Mouse (Mus musculus): ENCODE data around the gene Hist1h2bc. TPM values are rescaled to one million over a fixed set of nuclear protein-coding genes. Genes with fewer than 3 reads are reported as not detected.
"Not testable (repeated sequence)": the region's sequence is repeated elsewhere in the genome, so short reads cannot be mapped to it uniquely, and the experiment has no call there.

The Hist1h2bc gene
- 55.6 and 62.4 TPM in 2 replicates for polyA plus RNA-seq (2011; ENCODE audit: insufficient read length, low read depth, missing spikeins)

DNA sequence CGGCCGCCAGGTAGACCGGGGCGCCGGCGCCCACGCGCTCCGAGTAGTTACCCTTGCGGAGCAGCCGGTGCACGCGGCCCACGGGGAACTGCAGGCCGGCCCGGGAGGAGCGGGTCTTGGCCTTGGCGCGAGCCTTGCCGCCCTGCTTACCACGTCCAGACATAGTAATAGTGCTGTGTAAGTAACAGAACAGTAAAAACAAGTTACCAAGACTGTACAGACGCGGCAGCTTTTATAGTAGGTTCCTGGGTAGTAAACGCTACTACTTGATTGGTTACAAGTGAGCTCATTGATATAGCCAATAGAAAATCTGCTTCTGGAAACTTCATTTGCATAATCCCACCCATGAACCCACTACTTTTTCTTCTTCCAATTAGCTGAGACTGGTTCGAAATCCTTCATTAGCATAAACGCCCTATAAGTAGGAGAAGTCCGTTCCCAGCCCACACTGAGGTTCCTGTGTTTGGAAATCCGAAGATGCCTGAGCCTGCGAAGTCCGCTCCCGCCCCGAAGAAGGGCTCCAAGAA, at the start of gene Hist1h2bc, which contains the start of gene Hist1h2ac:
Hist1h2bc (plus strand) TSS at position 445 of the 527 bp plus-strand sequence.
Hist1h2ac (minus strand) TSS at position 194 of the 527 bp plus-strand sequence.
- peaks cover 2% of the 10 kb centered on the region; the same call in 1 of the 2 replicates for H3K4me1 ChIP-seq (ENCODE audit: control insufficient read depth, insufficient read depth, low read length)
- H3K27ac ChIP-seq (ENCODE audit: insufficient read depth, low read length) = peak within 1 kb of the TSS; percentile 98
- TF ChIP-seq POLR2A (IDR thresholded peaks at IDR 0.05; ENCODE audit: low read depth, low read length) (peak; percentile 58), CTCF (IDR thresholded peaks at IDR 0.05; ENCODE audit: borderline replicate concordance, insufficient read depth, low read length) (no peak)
- H3K4me3 ChIP-seq (ENCODE audit: insufficient read depth, low read length) = peak within 1 kb of the TSS; percentile 95

DNA sequence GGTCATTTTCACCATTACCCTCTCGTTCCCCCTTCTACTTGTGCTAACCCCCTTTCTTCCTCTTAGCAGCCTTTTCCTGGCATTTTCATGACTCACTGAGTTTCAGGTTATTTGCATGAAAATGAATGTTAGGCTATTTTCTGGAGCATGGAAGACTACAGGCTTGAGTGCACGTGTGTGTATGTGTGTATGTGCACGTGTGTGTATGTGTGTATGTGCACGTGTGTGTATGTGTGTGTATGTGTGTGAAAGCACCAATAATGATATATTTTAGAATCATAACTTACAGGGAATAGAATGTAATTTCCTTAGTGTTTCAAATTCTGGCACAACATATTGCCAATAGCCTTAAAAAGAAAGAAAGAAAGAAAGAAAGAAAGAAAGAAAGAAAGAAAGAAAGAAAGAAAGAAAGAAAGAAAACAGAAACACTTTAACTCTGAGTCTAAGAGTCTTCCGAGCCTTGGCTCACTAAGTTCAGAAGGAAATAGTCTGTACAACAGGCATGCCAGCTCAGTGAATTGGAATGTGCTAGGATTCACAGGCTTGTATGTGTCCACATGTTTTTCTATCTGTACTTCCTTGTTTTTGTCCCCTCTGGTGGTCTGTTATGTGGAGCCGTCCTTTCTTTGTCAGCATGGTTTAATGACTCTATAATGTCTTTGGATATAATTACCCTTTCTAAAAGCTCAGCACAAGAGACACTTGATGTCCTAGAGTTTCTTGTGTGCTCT, 24.2 kb upstream of the Hist1h2bc start:
- Histone ChIP-seq H3K27ac (ENCODE audit: insufficient read depth, low read length) (peak overlapping the region; percentile 89), H3K4me1 (ENCODE audit: control insufficient read depth, insufficient read depth, low read length) (peaks cover 9% of the 10 kb centered on the region), H3K4me3 (ENCODE audit: insufficient read depth, low read length) (no peak overlapping the region)
- TF ChIP-seq POLR2A (IDR thresholded peaks at IDR 0.05; ENCODE audit: low read depth, low read length) (0 out of 2 replicates have a peak, but pooled peaks have one; percentile 13), CTCF (IDR thresholded peaks at IDR 0.05; ENCODE audit: borderline replicate concordance, insufficient read depth, low read length) (no peak)

DNA sequence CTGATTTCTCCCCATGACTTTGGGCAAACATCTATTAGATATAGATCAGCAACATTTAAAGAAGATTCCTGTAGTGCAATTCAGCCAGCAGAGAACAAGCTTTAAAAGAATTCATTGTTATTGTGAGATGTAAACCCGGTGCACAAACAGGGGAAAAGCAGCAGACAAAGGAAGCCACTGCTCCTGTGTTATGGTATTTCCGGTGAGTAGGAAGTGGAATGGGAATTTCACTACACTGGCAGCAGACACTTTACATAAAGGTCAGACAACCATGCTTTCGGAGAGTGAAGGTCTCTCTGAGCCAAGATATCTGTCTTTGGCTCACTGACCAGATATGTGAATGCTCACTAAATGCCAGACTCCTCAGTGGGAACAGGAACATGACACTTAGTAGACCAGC, 21.5 kb upstream of the Hist1h2bc start:
- Histone ChIP-seq H3K27ac (ENCODE audit: insufficient read depth, low read length) (no peak overlapping the region), H3K4me1 (ENCODE audit: control insufficient read depth, insufficient read depth, low read length) (peaks cover 9% of the 10 kb centered on the region), H3K4me3 (ENCODE audit: insufficient read depth, low read length) (no peak overlapping the region)
- TF ChIP-seq POLR2A (IDR thresholded peaks at IDR 0.05; ENCODE audit: low read depth, low read length) = no peak
- no peak for TF ChIP-seq CTCF (IDR thresholded peaks at IDR 0.05; ENCODE audit: borderline replicate concordance, insufficient read depth, low read length)

DNA sequence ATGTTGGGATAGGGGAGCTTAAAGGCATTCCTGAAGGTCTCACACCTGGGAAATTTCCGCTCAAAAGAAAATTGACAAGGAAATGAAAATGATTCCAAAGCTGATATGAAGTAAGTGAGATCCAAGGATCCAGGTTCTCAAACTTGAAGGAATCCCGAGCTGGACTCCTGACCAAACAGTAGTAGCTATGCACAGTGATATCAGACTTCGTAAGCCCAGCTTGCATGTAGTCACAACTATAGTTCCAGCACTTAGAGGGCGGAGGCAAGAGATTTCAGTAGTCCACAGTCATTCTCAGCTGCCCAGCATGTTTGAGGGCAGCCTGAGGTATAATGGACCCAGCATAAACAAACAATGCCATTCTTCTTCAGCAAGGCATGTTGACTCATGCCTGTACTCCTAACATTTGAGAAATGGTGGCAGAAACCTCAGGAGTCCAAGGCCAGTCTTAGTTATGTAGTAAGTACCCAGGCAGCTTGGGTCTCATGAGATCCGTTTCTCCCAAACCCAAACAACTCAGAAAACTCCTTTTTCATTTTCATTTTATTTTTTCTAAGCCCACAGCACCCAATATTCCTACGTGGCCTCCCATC, 1.9 kb upstream of the Hist1h2bc start:
- no peak for TF ChIP-seq POLR2A (IDR thresholded peaks at IDR 0.05; ENCODE audit: low read depth, low read length)
- no peak for TF ChIP-seq CTCF (IDR thresholded peaks at IDR 0.05; ENCODE audit: borderline replicate concordance, insufficient read depth, low read length)
- H3K27ac ChIP-seq (ENCODE audit: insufficient read depth, low read length) = peak overlapping the region; percentile 70
- no peak overlapping the region for H3K4me3 ChIP-seq (ENCODE audit: insufficient read depth, low read length)
- H3K4me1 ChIP-seq (ENCODE audit: control insufficient read depth, insufficient read depth, low read length) = peaks cover 2% of the 10 kb centered on the region; the same call in 1 of the 2 replicates

DNA sequence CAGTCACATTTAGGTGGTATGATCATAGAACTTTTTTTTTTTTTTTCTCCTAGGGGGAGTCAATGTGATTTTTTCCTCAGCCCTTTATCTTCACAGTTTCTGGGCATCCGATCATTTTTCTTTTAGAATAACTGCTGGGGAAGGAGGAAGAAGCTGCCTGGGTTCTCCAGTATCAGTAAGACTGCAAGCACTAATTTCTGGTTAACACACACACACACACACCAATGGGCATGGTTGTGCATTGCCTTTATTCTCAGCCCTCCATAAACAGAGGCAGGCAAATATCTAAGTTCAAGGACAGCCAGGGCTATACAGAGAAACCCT, 1.4 kb upstream of the Hist1h2bc start:
- TF ChIP-seq CTCF (IDR thresholded peaks at IDR 0.05; ENCODE audit: borderline replicate concordance, insufficient read depth, low read length) (no peak), POLR2A (IDR thresholded peaks at IDR 0.05; ENCODE audit: low read depth, low read length) (no peak; the same call in 1 of the 2 replicates)
- Histone ChIP-seq H3K27ac (ENCODE audit: insufficient read depth, low read length) (peak overlapping the region; percentile 70), H3K4me1 (ENCODE audit: control insufficient read depth, insufficient read depth, low read length) (peaks cover 2% of the 10 kb centered on the region; the same call in 1 of the 2 replicates), H3K4me3 (ENCODE audit: insufficient read depth, low read length) (peak overlapping the region; percentile 49)

DNA sequence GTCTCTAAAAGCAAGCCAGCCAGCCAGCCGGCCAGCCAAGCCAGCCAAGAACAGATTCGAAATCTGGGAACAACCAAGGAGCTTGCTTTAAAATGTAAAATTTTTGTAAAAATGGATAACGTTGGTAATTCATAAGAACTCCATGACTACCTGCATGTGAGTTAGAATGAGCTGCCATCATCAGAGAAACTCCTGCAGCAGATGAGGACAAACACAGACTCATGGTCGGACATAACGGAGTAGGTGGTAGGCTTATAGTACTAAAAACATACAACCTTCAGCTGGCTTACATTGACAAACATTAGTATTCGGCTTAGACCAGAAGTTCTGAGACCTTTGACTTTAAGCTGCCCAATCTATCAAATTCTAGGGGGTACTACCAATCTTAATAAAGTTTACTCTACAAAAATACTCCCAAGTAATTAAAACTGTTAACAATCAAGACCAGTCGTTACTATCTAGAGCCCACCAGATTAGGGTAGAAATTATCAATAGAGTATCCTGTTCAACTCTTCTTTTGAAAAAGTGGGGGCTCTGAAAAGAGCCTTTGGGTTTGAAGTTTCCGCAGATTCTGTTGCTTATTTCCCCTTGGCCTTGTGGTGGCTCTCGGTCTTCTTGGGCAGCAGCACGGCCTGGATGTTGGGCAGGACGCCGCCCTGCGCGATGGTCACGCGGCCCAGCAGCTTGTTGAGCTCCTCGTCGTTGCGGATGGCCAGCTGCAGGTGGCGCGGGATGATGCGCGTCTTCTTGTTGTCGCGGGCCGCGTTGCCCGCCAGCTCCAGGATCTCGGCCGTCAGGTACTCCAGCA, 848 bp upstream of the Hist1h2bc start:
- peak overlapping the region; percentile 70 for H3K27ac ChIP-seq (ENCODE audit: insufficient read depth, low read length)
- H3K4me3 ChIP-seq (ENCODE audit: insufficient read depth, low read length) = peak overlapping the region; percentile 51
- peak; percentile 72 for TF ChIP-seq POLR2A (IDR thresholded peaks at IDR 0.05; ENCODE audit: low read depth, low read length)
- H3K4me1 ChIP-seq (ENCODE audit: control insufficient read depth, insufficient read depth, low read length) = not testable (repeated sequence)

DNA sequence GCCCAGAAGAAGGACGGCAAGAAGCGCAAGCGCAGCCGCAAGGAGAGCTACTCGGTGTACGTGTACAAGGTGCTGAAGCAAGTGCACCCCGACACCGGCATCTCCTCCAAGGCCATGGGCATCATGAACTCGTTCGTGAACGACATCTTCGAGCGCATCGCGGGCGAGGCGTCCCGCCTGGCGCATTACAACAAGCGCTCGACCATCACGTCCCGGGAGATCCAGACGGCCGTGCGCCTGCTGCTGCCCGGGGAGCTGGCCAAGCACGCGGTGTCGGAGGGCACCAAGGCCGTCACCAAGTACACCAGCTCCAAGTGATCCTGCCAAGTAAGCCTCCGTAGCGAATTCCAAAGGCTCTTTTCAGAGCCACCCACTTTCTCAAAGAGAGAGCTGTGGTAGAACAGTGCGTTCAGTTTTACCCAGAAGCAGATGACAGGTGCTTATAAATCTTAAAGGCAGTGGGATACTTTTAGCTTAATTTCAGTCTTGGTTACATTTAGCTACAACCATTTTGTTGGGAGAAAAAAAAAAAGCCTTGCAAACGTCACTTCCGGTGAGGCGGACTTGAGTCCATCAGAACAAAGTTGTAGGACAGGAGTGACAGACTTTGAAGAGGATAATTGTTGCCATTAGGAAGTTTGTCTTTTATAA, 421 bp downstream of the Hist1h2bc start:
- Histone ChIP-seq H3K27ac (ENCODE audit: insufficient read depth, low read length) (peak overlapping the region; percentile 98), H3K4me3 (ENCODE audit: insufficient read depth, low read length) (peak overlapping the region; percentile 95)
- H3K4me1 ChIP-seq (ENCODE audit: control insufficient read depth, insufficient read depth, low read length) = not testable (repeated sequence)
- peak; percentile 71 for TF ChIP-seq POLR2A (IDR thresholded peaks at IDR 0.05; ENCODE audit: low read depth, low read length)

DNA sequence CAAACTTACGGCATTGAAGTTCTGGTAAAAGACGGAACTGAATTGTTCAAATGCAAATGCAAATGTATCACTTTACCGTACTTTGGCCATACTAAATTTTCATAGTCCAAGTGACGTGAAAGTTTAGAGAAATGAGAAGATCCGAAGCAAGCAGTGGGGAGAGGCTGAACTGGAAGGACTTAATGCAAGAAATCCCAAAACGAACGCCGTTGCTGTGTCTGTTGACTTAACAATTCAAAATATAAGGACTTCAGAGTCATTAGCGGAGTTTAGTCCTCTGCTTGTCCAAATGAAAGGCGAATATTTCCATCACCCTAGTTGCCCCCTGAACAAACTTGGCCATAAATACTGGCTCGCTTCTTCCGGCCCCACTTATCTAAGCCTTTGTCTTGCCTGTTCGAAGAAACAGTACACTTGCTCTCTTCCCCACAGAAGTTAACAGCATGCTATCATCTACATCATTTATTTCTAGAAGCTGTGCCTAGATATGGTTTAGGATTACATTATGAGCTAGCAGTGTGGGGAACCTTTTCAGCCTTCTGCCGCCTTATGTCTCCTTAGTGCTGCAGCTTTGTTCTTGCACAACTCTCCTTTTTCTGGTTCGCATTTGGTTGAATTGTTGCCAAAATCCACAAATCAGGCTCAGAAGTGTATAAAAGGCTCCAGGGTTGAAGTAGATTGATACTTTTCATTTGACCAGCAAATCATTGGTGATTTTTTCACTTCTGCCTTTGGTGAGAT, 1.3 kb downstream of the Hist1h2bc start:
- H3K27ac ChIP-seq (ENCODE audit: insufficient read depth, low read length) = peak overlapping the region; percentile 98
- H3K4me1 ChIP-seq (ENCODE audit: control insufficient read depth, insufficient read depth, low read length) = peaks cover 2% of the 10 kb centered on the region; the same call in 1 of the 2 replicates
- TF ChIP-seq CTCF (IDR thresholded peaks at IDR 0.05; ENCODE audit: borderline replicate concordance, insufficient read depth, low read length) = no peak
- TF ChIP-seq POLR2A (IDR thresholded peaks at IDR 0.05; ENCODE audit: low read depth, low read length) = peak; percentile 46; the same call in 1 of the 2 replicates
- peak overlapping the region; percentile 95 for H3K4me3 ChIP-seq (ENCODE audit: insufficient read depth, low read length)

Data from embryonic fibroblast, embryonic 13.5 days (primary cell).